Mouse (Mus musculus): ENCODE results near the gene Naa30.

- TF ChIP-seq CTCF (IDR thresholded peaks at IDR 0.05; ENCODE audit: insufficient read depth, low read depth, low read length) (no peak), POLR2A (IDR thresholded peaks at IDR 0.05; ENCODE audit: insufficient read depth, low read depth, low read length) (no peak)
These were observed 33.9 kb upstream of the Naa30 start for GRCm38 (mm10) chr14:49138171-49138570.
